ENCODE assay signal across 8 mouse cellular contexts in genomic region chr6:137649068-137649480, GRCm38 (mm10). TPM values are rescaled to one million over a fixed set of nuclear protein-coding genes. Genes with fewer than 3 reads are reported as not detected.
DNase-seq lines count a peak whose midpoint lies in the region; ATAC-seq and TF ChIP-seq lines count a peak whose summit lies in the region.

No protein-coding gene starts in this region.

- H3K9ac ChIP-seq in hindbrain, embryonic 16.5 days (ENCODE audit: low read depth, low read length) = peak overlapping the region; percentile 86

- H3K27me3 ChIP-seq in hindbrain, embryonic 16.5 days (replicated peaks; ENCODE audit: control insufficient read depth, insufficient read depth, low read length) = no peaks in the 10 kb centered on the region

- no peaks in the 10 kb centered on the region for H3K36me3 ChIP-seq in hindbrain, embryonic 16.5 days (ENCODE audit: control insufficient read depth, insufficient read depth, low read length)

- peak overlapping the region; percentile 66 for H3K4me2 ChIP-seq in hindbrain, embryonic 16.5 days (ENCODE audit: low read length)

- DNase-seq in R1 (ENCODE audit: low read depth, low spot score) = peak; percentile 82
- DNase-seq in cerebellum, postnatal 25 days = peak; percentile 91 to 94
- DNase-seq in gastrocnemius, adult 2 months = peak; percentile 85
- DNase-seq in left cerebral cortex, adult 2 months (ENCODE audit: extremely low spot score in 1 of 2, low spot score in 2 of 2) = peak; percentile 77 to 81
- DNase-seq in lung, postnatal 4 days = peak; percentile 86 to 89
- peak; percentile 75 for DNase-seq in right cerebral cortex, adult 18-20 months
- peak; percentile 77 for DNase-seq in urinary bladder, adult 2 months (ENCODE audit: low spot score)

- H3K4me1 ChIP-seq in hindbrain, embryonic 16.5 days (ENCODE audit: control insufficient read depth, insufficient read depth, low read depth, low read length) = peaks cover 7% of the 10 kb centered on the region

- ATAC-seq in hindbrain, embryonic 16.5 days = peak; percentile 94

- TF ChIP-seq CTCF in gastrocnemius, adult 2 months (IDR thresholded peaks at IDR 0.05) = peak; percentile 54
- TF ChIP-seq CTCF in left cerebral cortex, adult 2 months (IDR thresholded peaks at IDR 0.05) = peak; percentile 49

- H3K4me3 ChIP-seq in gastrocnemius, adult 2 months = peak overlapping the region; percentile 86
- H3K4me3 ChIP-seq in hindbrain, embryonic 16.5 days (ENCODE audit: low read length) = peak overlapping the region; percentile 91
- peak overlapping the region; percentile 75 for H3K4me3 ChIP-seq in left cerebral cortex, adult 2 months

- 0% methylated on average over 51 of the region's 51 CpGs for WGBS in hindbrain, embryonic 16.5 days

- H3K9me3 ChIP-seq in hindbrain, embryonic 16.5 days (ENCODE audit: control insufficient read depth, low read length) = no peaks in the 10 kb centered on the region; the same call in 1 of the 2 replicates

- intact Hi-C loops in gastrocnemius, adult 2 months (cut with DNase I) = loop anchor here (5.0 kb wide), 2 partner anchors 73 to 92 kb away; no protein-coding TSS in a partner anchor
- intact Hi-C loops in left cerebral cortex, adult 2 months (cut with DNase I) = loop anchor here (2.0 to 5.0 kb wide), 4 partner anchors 62 to 192 kb away; no protein-coding TSS in a partner anchor

- H3K27ac ChIP-seq in gastrocnemius, adult 2 months = peak overlapping the region; percentile 82
- H3K27ac ChIP-seq in hindbrain, embryonic 16.5 days (ENCODE audit: low read depth, low read length) = no peak overlapping the region
- peak overlapping the region; percentile 61 for H3K27ac ChIP-seq in left cerebral cortex, adult 2 months

RNA-seq across cellular contexts. Expression of gene Eps8, which starts 5.6 kb away (rescaled TPM):
- 1 to 10 TPM; 4.3 to 6.9 TPM for total RNA-seq in gastrocnemius, adult 2 months (2021)
- 31.5 and 33.7 TPM in 2 replicates for polyA plus RNA-seq in hindbrain, embryonic 16.5 days (2015; fragmentation: Nextera tagmentation; extraction: Ambion mirVana)
- total RNA-seq in left cerebral cortex, adult 2 months (2021) = 10 to 100 TPM; 31.6 to 35.3 TPM
- polyA plus RNA-seq in urinary bladder, adult 2 months (2012; rRNA removed) = 21.0 and 24.9 TPM in 2 replicates

Comparison
In these comparisons a context has a peak if more than half of its experiments do, and no peak if none do; other contexts are left out.
1. RNA of gene Eps8, which starts 5.6 kb away (total RNA-seq): 31.6 to 35.3 TPM in left cerebral cortex, adult 2 months; 4.3 to 6.9 TPM in gastrocnemius, adult 2 months; every median in the first group is over 4 times any median in the second.
2. Peak in every context shown above with its lines, with median percentiles within 50 percentile points of each other: DNase-seq and H3K4me3 ChIP-seq.